Mouse (Mus musculus): Measurements from ENCODE around the gene Cab39l.

- TF ChIP-seq CTCF (IDR thresholded peaks at IDR 0.05), result no peak
- TF ChIP-seq EP300 (IDR thresholded peaks at IDR 0.05; ENCODE audit: insufficient read depth, low read depth, low read length), result no peak
- TF ChIP-seq POLR2A (IDR thresholded peaks at IDR 0.05; ENCODE audit: insufficient read depth, low read depth, low read length), result no peak
Observed at GRCm38 (mm10) chr14:59543158-59543826, 102.5 kb downstream of the Cab39l start.

All from heart, adult 2 months (tissue).